Mouse (Mus musculus) left cerebral cortex, adult 11 months (tissue): ENCODE measurements around the gene Grb2.

Experiments
- DNase-seq: peaks from one replicate; pipeline ENCODE4 v3.0.0; 2022; ENCODE audit warnings: low spot score

Gene Grb2

DNA sequence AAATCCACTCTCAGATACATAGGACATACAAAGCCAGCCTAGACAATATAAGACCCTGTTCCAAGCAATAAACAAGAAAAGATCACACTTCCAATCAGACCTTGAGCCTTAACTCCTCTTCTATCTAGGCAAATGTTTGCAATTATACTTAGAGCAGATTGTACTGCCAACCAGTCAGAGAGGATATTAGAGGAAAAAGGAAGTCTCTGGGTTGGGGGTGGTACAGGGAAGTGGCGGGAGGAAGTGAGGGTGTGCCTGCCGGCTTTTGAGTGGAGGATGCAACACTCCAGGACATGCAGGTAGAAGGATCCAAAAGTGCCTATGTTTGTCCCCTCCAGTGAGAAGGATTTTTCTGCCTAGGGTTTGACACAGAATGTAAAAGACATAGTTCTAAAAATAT is 3.9 kb upstream of the Grb2 start:
- no peak for DNase-seq

DNA sequence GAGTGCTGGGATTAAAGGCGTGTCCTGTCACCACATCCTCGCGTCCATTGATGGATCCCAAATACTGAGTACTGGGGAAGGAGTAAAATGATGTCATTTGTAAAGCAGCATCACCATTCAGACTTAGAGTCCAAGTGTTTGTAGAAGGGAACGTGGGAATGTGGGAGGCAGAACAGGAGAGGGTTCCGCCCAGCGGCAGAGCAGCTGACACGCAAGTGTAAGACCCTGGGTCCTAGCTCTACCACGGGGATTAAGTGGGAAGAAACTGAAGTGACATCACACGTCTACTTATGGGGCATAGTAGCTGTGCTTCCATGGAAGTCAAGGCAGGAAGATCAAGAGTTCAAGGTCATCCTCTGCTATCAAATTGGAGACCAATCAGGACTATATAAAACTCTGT is 2.7 kb upstream of the Grb2 start:
- DNase-seq: no peak

DNA sequence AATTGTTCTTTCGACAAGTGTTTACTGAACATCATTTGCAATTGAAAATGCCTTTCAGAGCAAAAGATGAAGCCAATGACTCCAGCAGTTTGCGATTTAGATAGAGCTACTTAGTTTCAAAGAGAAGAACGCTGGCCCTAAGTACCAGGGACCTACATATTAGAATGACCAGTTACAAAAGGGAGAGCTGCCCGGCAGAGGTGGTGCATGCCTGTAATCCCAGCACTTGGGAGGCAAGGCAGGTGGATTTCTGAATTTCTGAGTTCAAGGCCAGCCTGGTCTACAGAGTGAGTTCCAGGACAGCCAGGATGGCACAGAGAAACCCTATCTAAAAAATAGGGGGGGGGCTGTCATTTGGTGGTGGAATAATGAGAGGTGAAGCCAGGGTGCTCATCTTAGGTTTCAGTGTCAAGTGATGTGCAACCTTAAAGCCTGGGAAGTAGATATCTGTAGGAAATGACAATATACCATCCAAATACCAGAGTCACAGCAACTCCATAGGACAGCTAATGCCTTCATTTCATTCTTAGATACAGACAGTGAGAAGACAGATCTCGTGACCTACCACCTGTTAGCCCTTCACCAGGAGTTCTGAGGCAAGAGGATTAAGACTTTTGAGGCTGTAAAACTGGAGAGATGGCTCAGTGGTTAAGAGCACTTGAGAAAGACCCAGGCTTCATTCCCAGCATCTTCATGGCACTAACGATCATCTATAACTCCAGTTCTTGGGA is 1.6 kb upstream of the Grb2 start:
- no peak for DNase-seq

DNA sequence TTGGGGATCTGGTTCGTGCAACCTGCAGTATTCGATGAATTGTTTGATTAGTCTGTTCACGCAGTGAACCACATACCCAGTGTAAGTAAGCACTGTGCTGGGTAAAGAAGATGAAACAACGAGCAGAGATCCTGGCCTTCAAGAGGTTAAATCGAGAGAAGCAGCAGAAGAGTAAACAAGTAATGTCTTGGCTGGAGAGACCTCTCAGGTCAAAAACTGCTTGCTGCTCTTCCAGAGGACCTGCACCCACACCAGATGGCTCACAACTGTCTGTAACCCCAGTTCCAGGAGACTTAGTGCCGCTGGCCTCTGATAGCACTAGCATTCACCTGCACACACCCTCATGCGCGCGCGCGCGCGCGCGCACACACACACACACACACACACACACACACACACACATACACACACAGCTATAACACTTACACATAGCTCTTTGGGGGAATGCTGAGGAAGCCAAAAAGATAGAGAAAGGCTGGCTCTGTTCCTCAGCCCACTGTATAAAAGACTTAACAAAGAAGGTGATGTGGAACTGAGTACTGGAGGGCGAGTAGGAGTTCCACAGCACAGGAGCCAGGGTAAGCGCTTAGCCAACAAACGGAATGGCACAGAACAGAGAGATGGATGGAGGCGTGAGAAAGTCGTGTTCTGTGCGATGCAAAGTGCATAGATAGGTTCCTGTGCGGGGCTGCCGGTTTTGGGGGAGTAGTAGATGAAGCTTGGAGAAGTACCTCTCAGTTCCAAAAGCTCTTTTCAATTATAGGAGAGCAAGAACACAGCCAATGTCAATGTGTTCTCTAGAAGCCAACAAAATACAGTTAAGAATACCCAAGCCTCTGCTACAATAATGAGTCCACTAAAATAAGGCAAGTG is 795 bp upstream of the Grb2 start:
- DNase-seq: no peak

DNA sequence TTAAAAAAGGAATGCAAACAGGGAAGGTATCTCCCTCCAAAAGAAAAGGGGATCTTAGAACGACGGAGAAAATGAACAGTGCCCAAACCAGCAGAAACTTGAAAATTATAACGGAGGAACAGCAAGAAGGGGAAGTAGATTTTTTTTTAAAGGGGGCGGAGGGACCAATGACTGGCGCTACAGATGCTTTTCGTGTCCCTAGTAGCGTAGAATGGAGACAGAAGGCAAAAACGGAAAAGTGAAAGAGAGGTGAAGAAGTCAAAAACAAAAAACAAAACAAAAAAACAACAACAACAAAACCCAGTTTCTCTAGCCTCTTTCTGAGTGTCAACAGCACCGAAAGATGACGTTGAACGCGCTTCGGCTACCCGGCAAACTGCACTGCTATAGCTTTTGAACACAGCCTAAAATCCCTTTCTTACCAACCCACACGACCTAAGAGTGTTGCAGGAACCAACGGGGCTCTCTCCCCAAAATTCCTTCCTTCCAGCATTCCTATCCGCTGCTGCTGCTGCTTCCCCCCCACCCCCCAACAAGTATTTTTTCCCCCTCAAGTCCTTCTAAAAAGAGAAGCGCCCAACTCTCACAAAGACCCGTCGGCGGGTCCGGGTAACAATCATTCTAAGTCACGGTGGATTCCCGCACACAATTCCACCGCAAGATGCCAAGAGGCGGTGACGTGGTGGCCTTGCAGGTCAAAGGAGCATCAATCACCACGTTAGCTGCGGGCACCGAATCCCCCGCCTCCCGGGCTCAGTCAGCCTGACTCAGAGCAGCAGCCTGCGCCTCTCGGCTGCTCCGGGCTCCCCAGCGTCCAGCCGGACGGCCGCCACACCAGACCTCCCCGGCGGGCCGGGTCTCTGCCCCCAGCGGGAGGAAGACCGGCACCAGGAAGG is 836 bp downstream of the Grb2 start:
- no peak for DNase-seq

DNA sequence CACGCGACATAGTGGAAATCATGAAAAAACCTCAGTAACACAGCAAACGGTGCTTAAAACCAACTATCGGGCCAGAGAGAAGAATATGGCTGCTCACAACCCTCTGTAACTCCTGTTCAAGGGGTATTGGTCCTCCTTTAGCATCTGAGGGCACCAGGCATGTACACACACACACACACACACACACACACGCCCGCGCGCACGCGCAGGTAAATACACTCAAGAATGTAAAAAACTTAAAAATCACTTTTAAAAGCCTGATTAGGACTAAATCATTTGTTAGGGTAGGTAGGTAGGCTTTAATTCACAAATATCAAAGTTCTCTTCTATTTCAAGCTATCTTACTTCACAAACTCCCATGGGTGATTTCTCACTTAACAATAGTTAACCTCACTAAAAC is 1.8 kb downstream of the Grb2 start:
- DNase-seq: no peak

DNA sequence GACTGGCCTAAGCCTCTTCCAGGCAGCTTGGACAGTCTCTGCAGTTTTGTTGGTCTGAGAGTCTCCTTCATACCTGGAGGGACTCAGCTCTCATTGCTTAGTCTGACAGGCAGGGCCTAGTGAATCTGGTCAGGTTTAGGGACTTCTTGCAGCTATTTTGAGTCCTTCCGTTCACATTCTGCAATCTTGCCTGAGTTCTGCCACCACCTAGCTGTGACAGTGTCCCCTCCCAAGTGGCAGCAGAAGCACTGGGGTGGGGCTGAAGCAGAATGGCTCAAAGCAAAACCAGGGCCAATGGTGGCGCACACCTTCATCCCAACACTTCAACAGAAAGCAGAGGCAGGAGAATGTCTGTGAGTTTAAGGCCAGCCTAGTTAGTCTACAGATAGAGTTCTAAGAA is 2.8 kb downstream of the Grb2 start:
- DNase-seq: no peak

DNA sequence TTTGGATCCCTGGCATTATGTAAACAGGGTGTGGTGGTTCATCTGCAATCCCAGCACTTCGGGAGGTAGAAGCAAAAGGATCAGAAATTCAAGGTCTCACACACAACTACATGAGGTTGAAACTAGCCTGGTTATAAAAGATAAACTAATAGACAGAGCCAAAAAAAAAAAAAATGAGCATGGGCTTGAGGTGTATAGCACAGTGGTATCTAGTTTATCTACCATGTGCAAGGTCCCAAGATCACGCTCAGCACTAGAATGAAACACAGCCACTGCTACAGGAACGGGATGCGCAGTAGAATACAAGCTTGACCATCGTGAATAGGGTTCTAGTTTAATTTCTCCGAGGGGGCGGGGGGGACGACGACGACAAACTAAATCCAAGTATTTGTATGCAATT is 3.7 kb downstream of the Grb2 start:
- DNase-seq: no peak

DNA sequence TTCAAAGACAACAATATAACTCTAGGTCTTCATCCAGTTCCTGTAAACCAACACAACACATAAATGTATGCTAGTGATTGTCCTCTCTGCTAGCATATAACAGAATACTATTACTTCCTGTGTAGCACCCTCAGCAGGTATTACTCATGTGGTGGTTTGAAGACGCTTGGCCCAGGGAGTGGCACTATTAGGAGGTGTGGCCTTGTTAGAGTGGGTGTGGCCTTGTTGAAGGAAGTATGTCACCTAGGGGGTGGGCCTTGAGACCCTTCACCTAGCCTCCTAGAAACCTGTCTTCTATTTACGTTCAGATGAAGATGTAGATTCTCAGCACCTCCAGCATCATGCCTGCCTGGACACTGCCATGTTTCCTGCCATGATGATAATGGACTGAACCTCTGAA is 4.9 kb downstream of the Grb2 start:
- no peak for DNase-seq

DNA sequence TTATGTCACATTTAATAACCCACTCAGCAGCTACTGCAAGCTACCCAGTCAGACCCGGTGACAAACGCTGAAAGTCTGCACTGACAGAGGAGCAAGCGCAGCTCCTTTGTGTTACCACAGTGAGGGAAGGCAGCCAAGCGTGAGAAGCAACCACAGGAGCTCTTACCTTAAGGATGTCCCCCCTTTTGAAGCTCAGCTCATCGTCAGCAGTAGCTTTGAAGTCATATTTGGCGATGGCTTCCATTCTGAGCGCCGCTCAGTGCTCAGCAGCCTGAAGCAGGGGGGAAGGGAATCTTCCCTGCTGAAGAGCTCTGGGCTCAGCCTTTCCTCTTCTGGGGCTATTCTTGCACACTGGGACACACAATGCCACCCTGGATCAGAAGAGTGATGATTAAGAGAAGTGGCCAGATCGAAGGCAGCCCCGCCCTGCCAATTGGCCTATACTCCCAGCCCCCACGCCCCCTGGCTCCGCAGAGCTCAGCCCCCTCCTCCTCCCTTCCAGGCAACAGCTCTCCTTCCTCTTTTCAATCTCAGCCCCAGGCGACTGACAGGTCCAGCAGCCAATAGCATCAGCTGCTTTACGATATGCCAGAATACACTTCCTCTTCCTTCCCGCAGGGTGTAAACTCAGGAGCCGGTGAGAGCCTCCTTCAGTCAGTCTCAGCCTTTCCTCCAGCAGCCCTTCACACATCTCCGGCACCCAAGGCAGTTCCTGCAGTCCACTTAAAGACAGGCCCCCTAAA is 9.2 kb downstream of the Grb2 start:
- DNase-seq: peak; percentile 87

DNA sequence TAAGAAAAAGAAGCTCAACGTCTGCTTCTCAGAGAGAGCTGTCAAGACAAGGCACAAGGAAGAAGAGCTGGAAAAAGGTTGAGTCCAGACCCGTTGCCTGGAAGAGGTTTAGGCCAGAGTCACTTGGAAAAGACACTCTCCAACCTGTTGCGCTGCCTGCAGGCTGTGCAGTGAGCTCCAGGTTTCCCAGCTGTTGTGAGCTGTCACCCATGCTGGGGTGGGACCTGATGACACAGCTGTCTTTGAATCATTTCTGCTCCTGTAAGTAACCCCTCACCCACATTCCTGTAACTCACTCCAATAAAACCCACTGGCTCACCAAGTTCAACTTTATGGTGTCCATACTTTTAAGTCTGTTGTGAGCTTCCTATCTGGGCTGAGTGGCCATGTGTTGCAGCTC is 10.7 kb downstream of the Grb2 start:
- DNase-seq: no peak

DNA sequence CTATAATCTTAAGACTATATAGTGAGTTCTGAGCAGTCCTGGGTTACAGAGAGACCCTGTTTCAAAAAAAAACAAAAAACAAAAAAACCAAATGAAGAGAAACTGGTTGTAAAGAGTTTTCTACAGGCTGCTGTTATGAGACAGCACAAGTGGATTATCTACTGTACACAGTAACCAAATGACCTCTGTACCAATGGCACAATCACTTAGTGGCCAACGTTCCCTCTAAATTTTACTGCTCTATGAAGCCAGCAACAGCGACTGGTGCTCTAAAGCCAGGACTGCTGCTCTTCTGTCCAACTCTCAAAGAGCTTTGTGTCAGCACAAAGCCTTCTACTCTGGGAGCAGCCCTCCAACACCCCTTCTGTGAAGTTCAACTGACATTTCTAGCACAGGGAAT is 11.3 kb downstream of the Grb2 start:
- DNase-seq: no peak

DNA sequence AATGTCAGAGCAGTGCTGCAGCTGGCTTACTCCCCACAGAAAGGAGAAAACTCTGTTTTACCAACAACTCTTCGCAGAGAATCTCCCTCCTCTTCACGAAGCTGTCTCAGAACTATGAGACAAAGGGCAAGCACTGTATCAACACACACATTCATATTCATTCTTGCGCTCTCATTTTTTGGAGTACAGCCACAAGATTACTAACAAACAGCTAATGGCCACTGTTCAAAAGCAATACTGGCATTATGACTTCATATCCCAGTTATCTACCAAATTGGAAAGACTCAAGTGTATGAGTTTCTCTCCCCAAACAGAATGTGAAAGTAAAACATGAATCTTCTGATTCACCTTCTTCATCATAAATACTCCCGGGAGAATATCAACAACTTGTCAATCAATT is 11.9 kb downstream of the Grb2 start:
- no peak for DNase-seq

DNA sequence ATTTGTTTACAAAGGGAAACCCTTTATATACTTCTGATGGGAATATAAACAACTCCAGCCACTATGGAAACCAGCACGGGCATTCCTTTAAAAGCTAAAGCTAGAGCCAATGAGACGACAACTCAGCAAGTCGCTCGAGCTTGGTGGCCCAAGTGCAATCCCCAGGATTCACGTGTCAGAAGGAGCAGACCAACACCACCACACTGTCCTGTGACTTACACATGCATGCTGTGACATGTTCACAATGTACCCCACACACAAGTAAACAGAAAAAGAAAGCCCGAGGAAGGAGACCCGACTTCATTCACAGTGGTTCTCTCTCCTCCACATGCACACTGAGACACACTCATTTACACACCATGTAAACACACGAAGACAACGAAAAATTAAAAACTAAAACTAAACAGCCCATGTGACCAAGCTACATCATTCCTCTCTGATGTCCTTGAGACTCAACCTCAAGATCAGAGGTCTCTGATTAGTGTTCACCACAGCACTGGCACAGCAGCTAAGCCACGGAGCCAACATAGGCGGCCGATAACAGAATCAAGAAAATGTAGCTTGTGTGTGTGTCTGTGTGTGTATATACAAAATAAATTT is 14.3 kb downstream of the Grb2 start:
- DNase-seq: no peak

DNA sequence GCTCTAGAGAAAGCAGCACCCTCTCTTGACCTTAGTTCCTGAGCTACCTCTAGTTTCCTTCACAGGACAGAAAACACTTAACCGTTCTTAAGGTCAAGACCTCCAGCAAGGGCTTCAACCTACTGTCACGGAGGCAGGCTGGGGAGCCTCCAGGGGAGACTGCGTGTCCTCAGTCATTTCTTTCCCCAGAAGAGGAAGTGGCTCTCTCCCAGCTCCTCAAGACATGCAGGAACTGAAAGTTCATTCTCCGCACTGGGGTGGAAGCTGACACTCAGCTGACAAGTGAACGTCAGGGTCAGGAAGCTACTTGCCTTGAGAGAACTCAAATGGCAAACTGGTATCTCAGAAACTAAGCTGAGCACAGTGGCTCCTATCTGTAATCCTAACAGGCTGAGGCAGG is 15.6 kb downstream of the Grb2 start:
- no peak for DNase-seq

DNA sequence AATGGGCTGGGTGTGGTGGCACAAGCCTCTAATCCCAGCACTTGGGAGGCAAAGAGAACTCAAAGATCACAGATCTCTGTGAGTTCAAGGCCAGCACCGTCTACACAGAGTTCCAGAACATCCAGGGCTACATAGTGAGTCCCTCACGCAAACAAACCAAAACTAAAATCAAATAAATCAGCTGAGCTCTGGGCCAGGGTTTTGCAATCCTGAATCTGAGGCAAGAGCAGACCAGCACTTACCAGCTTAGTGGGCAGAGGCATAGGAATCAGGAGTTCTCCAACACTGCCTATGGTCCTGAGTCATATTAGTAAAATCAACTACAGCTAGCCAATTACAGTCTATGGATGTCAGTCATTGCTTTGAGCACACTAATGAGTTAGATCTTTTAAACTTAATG is 16.4 kb downstream of the Grb2 start:
- no peak for DNase-seq

DNA sequence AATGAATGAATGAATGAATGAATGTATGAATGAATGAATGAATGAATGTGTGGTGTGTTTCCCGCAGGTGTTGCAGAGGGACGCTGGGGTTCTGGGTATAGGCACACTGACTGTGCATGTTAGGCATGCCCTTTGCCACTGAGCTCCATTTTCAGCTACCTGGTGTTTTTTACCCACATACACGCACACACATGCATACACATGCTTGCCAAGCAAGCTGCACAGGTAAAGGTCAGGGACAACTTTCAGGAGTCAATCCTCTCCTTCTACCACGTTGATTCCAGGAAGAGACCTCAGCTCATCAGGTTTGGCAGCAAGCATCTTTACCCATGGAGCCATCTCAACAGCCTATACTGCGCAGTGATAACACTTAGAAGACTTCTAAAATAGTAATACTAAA is 16.9 kb downstream of the Grb2 start:
- no peak for DNase-seq

DNA sequence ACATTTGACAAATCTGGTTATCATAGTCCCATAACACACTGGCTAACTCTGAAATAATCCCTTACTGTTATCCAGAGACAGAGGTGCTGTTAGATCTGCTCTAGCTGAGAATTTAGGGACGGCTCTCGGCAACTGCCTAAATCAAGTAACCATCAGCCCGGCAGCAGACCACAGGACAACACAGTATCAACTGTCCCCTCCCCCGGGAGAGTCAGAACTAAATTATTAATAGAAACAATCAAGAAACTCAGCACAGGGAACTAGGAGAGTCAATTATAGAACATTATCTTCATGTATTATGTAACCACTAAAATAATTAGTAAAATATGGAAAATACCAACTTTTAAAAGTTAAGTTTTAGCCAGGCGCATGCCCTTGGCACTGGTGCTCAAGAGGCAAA is 17.4 kb downstream of the Grb2 start:
- no peak for DNase-seq

DNA sequence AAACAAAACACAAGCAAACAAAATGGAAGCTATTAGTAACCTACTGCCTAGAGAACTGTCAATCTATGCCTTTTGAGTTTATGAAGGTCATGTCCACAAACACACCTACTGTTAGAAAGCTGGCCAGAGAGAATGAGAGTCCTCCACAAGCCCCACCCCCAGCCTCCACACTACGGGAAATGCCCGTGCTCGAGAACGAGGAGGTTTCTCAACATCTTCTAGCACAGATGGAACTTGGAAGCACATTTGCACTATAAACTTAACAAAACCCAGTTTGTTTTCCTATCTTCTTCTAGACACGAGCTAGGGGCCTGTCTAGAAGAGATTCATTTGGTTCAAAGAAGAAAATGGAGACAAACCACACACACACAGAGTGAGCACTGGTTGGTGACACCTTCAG is 18.0 kb downstream of the Grb2 start:
- no peak for DNase-seq

DNA sequence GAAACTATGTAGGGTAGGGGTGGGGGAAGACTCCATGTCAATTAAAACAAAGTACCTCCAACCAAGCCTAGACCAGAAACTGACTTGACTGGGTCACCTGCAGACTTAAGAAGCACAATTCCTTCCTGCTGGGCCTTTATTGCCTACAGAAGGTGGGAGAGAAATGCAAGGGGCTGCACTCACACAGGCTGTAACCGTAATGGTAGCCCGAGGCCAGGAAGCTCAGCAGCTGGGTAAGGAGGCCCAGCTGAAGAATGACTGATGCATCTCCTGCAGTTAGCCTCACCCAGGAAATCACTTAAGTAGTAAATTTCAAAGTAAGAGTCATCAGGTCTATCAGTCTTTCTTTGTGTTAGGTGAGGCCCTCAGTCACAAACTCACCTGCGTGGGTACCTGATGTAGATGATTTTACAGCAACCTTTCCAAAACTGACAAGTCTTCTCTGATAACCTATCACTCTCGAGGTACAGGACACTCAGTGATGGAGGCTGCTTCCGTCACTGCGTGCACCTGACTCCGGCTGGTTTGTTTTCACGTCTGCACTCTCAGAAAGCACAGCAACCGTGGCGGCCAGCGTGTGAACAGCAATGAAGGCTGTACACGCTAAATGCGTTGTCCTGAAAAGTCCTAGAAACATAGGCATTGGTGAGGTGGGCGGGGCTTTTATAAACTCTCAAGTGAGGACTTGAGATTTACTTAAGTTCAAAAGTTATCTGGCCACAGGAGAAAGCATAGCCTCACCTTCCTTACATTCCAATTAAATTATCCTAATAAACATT is 19.1 kb downstream of the Grb2 start:
- DNase-seq: no peak

DNA sequence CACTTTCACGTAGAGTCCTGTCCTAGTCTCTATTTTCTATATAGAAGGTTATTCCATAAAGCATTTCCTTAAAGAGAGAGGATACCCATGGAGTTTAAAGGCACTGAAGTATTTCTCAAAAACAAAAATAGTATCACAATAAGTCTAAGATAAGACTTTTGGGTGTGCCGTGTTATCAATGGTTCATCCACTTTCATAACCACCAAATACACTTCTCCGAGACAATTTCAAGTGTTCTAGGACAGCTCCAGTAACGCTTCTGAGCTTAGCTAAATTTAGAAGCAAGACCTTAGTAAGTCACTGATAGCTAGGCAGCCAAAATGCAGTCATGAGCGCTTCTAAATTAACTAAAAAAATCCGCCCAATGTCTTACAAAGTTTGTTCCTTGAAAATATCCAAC is 22.0 kb downstream of the Grb2 start:
- no peak for DNase-seq
